Mouse (Mus musculus): ENCODE results near the gene H2-DMb2. TPM values are rescaled to one million over a fixed set of nuclear protein-coding genes. Genes with fewer than 3 reads are reported as not detected.

The H2-DMb2 gene
- total RNA-seq, 2 experiments from 2014 or later = 0.17 to 0.53 TPM

- no peak for DNase-seq (ENCODE audit: low spot score)
These were observed 35.9 kb downstream of the H2-DMb2 start for GRCm38 (mm10) chr17:34179019-34179418.

- no peak for DNase-seq (ENCODE audit: low spot score)
These were observed 37.1 kb downstream of the H2-DMb2 start for GRCm38 (mm10) chr17:34179913-34180859.

DNA sequence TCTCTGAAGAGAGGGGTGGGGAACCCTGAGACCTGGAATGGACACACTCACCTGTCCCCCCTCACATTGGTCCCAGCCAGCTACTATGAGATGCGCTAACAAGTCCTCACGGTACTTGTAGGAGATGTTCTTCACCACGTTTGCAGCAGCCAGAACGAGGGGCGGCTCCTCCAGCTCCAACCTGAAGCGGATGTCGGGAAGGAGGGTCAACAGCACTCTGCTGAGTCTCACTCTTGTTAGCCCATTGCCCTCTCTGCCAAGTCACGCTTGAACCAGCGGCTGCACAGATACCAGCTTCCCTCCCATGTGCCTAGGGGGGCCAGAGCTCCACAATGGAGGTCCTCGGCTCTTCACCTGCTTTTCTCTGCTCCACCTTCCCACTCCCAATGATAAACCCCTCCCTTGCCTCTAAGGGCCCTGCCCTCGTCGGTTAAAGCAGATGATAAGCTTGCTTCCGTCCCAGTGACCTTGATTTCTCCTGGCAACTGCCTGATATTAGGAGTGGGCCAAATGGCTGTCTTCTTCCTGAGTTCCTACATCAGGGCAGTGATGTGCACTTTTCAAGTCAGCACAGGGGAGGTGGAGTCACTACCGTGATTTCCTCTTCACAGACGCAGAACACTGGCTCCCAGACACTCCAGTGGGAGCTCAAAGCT, 40.6 kb downstream of the H2-DMb2 start:
- no peak for DNase-seq (ENCODE audit: low spot score)

DNA sequence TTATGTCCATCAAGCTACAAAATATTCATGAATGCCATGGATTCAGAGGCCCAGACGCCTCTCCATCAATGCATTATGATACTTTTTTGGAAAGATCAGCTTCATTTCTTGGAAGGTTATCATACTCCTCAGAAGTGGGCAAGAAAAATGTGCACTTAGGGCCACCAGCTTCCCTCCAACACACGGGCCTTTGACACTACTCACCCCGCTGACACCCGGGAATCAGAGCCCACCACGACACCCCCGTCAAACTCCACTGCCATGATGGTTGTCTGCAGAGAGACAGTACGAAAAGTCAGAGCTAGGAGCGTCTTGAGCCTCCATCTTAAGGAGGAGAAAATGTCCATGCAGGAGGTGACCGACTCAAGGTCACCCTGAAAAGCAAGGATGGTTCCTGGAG, 42.4 kb downstream of the H2-DMb2 start:
- no peak for DNase-seq (ENCODE audit: low spot score)

DNA sequence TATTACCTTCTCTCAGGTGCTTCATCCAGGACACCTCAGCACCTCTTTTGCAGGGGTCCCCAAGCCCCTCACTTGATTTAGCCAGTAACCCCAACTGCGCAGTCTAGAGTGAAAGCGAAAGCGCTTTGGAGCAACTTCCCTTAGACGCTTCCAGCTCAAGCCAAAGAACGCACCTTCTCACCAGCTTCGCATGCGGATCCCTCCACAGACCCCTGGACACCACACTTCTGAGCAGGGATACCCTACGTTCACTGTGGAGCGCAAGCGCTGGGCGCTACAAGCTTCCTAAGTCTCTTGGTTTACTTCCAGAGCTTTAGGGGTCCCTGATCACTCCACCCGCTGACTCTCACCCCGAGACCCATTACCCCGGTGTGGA, 43.8 kb downstream of the H2-DMb2 start:
- no peak for DNase-seq (ENCODE audit: low spot score)

GRCm38 (mm10) chr17:34187261-34187916, 44.3 kb downstream of the H2-DMb2 start, which contains the start of the genes Tap1 and Psmb9:
Gene Tap1, plus strand, starts transcription at chr17:34187553.
Gene Psmb9, minus strand, starts transcription at chr17:34187764.
- DNase-seq (ENCODE audit: low spot score) = peak; percentile 97

- DNase-seq (ENCODE audit: low spot score) = peak; percentile 12
These were observed 44.9 kb downstream of the H2-DMb2 start for GRCm38 (mm10) chr17:34188010-34188409.

DNA sequence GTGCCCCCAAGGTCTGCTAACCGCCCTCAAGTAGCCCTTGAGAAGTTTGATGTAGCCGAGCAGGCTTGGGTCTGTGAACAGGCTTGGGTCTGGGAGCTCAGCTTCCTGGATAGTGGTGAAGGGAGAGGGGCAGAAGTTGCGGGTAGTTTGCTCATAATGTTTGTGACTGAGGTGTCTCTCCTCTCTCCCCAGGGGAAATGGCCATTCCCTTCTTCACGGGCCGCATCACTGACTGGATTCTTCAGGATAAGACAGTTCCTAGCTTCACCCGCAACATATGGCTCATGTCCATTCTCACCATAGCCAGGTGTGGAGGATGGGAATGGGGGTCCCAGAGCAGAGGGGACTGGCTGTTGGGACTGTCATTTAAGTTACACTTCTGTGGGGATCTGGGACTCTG, 45.9 kb downstream of the H2-DMb2 start:
- no peak for DNase-seq (ENCODE audit: low spot score)

GRCm38 (mm10) chr17:34192852-34193251, 49.7 kb downstream of the H2-DMb2 start:
- no peak for DNase-seq (ENCODE audit: low spot score)

DNA sequence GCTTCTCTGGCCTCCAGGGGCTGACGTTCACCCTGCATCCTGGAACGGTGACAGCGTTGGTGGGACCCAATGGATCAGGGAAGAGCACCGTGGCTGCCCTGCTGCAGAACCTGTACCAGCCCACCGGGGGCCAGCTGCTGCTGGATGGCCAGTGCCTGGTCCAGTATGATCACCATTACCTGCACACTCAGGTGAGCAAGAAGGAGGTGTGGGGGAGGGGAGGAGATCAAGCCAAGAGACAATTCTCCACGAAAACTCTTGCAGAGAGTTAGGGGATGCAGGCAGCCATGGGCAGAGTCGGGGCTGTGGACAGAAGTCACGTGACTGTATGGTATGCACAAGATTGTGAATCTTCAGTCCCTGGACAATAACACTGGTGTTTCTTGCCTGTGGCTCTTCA, 50.4 kb downstream of the H2-DMb2 start:
- no peak for DNase-seq (ENCODE audit: low spot score)

DNA sequence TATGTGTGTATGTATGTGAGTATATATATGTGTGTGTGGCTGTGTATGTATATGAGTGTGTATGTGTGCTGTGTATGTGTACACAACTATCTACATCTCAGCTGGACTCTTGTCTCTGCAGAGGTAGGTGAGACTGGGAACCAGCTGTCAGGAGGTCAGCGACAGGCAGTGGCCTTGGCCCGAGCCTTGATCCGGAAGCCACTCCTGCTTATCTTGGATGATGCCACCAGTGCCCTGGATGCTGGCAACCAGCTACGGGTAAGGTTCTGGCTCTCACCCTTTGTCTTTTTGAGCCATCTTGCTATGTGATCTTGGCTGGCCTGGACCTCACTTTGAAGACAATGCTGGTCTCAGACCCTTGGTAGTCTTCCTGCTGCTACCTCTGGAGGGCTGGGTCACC, 51.6 kb downstream of the H2-DMb2 start:
- DNase-seq (ENCODE audit: low spot score) = no peak

DNA sequence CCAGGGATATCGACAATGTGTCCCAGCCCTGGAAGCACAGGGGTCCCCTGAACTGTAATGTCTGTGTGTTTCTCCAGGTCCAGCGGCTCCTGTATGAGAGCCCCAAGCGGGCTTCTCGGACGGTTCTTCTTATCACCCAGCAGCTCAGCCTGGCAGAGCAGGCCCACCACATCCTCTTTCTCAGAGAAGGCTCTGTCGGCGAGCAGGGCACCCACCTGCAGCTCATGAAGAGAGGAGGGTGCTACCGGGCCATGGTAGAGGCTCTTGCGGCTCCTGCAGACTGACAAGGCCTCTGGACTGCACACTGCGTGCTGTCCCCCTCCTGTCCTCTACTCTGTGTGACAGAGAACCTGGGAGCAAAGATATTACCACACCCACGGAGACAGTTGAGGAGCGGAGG, 53.4 kb downstream of the H2-DMb2 start:
- DNase-seq (ENCODE audit: low spot score) = no peak

GRCm38 (mm10) chr17:34196941-34197894, 54.1 kb downstream of the H2-DMb2 start, which contains the start of gene Psmb8:
Gene Psmb8, plus strand, starts transcription at chr17:34197721.
- peak; percentile 94 for DNase-seq (ENCODE audit: low spot score)

DNA sequence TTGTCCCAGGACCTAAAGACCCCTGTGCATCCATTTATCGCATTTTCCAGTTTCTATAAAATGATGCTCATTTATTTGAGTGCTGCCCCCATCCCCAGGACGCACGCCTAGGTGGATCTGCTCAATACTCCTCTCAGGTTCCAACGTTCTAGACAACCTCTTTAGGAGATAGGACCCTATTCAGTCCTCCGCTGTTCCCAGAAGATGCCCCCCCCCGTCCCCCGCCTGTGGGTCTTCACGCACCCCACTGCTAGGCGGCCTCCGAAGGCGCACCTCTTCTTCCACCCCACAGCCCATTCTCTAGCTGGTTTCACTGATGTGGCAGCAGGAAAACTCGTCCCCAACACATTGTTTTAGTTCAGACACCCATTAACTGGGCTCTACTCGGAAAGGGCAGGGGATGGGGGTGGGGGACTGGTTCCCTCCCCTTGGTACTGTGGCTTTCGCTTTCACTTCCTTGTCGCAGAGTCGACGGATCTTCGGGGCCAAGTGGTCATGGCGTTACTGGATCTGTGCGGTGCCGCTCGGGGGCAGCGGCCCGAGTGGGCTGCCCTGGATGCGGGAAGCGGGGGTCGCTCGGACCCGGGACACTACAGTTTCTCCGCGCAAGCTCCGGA, 54.9 kb downstream of the H2-DMb2 start:
- peak; percentile 55 for DNase-seq (ENCODE audit: low spot score)

- DNase-seq (ENCODE audit: low spot score) = no peak
These were observed 55.4 kb downstream of the H2-DMb2 start for GRCm38 (mm10) chr17:34198521-34198912.

- no peak for DNase-seq (ENCODE audit: low spot score)
These were observed 56.0 kb downstream of the H2-DMb2 start for GRCm38 (mm10) chr17:34199050-34199619.

- DNase-seq (ENCODE audit: low spot score) = no peak
These were observed 56.9 kb downstream of the H2-DMb2 start for GRCm38 (mm10) chr17:34200047-34200446.

DNA sequence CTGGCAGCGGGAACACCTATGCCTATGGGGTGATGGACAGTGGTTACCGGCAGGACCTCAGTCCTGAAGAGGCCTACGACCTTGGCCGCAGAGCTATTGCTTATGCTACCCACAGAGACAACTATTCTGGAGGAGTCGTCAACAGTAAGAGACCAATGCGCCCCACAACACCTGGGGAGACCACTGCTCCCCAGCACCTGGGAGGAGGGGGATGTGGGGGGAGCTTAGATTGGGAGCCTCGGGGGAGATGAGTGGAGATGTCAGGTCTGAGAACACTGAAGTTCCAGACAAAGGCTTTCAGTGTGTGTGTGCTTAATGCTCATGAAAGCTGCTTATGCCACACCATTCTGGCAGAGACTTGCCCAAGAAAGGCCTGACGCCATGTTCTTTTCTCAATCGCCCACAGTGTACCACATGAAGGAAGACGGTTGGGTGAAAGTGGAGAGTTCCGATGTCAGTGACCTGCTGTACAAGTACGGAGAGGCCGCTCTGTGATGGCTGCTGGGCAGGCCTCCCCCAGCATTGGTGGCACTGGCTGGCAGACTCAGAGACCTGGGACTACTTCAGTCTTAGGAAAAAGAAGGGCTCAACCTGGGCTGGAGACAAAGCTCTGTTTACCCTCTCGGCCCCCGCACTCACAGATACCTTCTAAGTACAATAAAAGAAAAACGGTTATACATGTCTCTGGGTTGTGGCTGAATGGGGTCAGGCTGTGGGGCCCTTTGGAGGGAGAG, 57.8 kb downstream of the H2-DMb2 start:
- DNase-seq (ENCODE audit: low spot score) = no peak

Data from gastrocnemius, adult 18-20 months (tissue).